Mouse (Mus musculus) G1E (cell line): ENCODE measurements around the gene Sox8. TPM values are rescaled to one million over a fixed set of nuclear protein-coding genes. Genes with fewer than 3 reads are reported as not detected.

Experiments
- ATAC-seq: 2 replicates; pipeline ENCODE4 v1.8.0; 2016; ENCODE audit warnings: mild to moderate bottlenecking; ENCODE audit not compliant: insufficient number of reproducible peaks, poor library complexity, low FRiP score, severe bottlenecking; ENCODE audit errors: extremely low read depth
- DNase-seq: peaks from one replicate; pipeline ENCODE4 v3.0.0; 2012; ENCODE audit warnings: low spot score
- H3K27me3 ChIP-seq: 2 replicates; pipeline ENCODE4 v1.6.1; 2012; ENCODE audit warnings: mild to moderate bottlenecking, low read length, inconsistent platforms; ENCODE audit not compliant: insufficient read depth
- H3K36me3 ChIP-seq: replicated peaks from 2 replicates; pipeline ENCODE3; 2012; ENCODE audit warnings: mild to moderate bottlenecking, inconsistent platforms
- H3K4me1 ChIP-seq: 2 replicates; pipeline ENCODE4 v1.6.1; 2012; ENCODE audit warnings: low read depth, low read length, inconsistent platforms, mixed read lengths; ENCODE audit not compliant: insufficient read depth
- H3K4me3 ChIP-seq: 2 replicates; pipeline ENCODE4 v1.5.1; 2012; ENCODE audit warnings: low read depth, mild to moderate bottlenecking, inconsistent platforms, low read length, moderate library complexity, mixed read lengths
- H3K9me3 ChIP-seq: replicated peaks from 2 replicates; pipeline ENCODE4 v1.6.1; 2012; ENCODE audit warnings: inconsistent platforms
- CTCF ChIP-seq: IDR thresholded peaks from 2 replicates; pipeline ENCODE4 v1.5.1; 2012; ENCODE audit warnings: low read depth, low read length, inconsistent platforms, mixed read lengths
- GATA1 ChIP-seq: IDR thresholded peaks from 2 replicates; pipeline ENCODE4 v1.6.1; 2012; ENCODE audit warnings: borderline replicate concordance, low read length, inconsistent platforms, mixed read lengths
- GATA2 ChIP-seq: IDR thresholded peaks from 2 replicates; pipeline ENCODE4 v1.6.1; 2012; ENCODE audit warnings: low read depth, low read length, inconsistent platforms, borderline replicate concordance
- POLR2AphosphoS5 ChIP-seq: IDR thresholded peaks from 2 replicates; pipeline ENCODE4 v1.6.1; 2012; ENCODE audit warnings: low read depth, low read length, inconsistent platforms; ENCODE audit not compliant: insufficient replicate concordance
- TAL1 ChIP-seq: conservative IDR thresholded peaks from 2 replicates; pipeline ENCODE4 v1.6.1; 2012; ENCODE audit warnings: low read depth, low read length, inconsistent platforms, mixed read lengths
- polyA plus RNA-seq: library from polyadenylated mRNA; stranded (reverse); fragments of >175 nt; gene quantifications from 2 replicates; pipeline ENCODE4 v1.2.3, GENCODE M21; 2012
- total RNA-seq, 2 experiments: library from RNA; stranded (forward) in 1 of 2; stranded (reverse) in 1 of 2; fragments of 200-1000 nt in 1 of 2; fragments of >200 nt in 1 of 2; fragmentation: Nextera tagmentation in 1 of 2; gene quantifications; 2 replicates each; pipeline ENCODE4 v1.2.3; 2014 to 2017

Gene Sox8
- total and polyA plus RNA-seq, 3 experiments = 0.11 TPM; not detected in 2

DNA sequence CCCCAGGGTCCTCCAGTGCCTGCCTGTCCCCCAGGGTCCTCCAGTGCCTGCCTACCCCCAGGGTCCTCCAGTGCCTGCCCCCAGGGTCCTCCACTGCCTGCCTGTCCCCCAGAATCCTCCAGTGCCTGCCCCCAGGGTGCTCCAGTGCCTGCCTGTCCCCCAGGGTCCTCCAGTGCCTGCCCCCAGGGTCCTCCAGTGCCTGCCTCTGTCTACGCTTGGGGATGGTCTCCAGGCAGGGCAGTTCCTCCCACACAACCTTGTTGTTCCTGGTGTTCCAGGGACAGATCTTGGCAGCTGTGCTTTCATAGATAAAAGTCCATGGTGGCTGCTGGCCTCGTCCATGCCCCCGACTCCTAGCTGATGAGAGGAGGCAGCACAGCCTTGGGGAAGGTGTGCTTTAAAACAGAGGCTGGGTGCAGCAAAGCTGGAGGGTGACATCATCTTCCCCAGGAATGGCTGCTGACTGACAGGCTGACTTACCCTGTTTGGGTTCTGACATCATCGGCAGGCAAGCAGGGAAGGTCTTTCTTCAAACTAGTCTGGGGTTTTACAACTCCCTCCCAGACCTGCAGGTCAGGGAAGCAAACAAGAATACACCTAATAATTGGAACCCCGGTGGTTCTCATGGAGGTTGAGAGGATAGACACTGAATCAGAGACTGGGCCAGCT lies 9.8 kb downstream of the Sox8 start:
- H3K9me3 ChIP-seq = no peaks in the 10 kb centered on the region

GRCm38 (mm10) chr17:25559634-25560033 lies 10.9 kb downstream of the Sox8 start:
- H3K36me3 ChIP-seq = no peaks in the 10 kb centered on the region
- DNase-seq (no peak), ATAC-seq (no peak)
- H3K4me3 ChIP-seq = no peak overlapping the region
- no peaks in the 10 kb centered on the region for H3K9me3 ChIP-seq
- peaks cover 45% of the 10 kb centered on the region for H3K27me3 ChIP-seq
- TF ChIP-seq TAL1 (no peak), GATA2 (no peak), GATA1 (no peak), CTCF (no peak), POLR2AphosphoS5 (no peak)
- H3K4me1 ChIP-seq = no peaks in the 10 kb centered on the region

More for the DNA sequence above, 9.8 kb downstream of the Sox8 start:
- Histone ChIP-seq H3K36me3 (no peaks in the 10 kb centered on the region), H3K27me3 (peaks cover 43% of the 10 kb centered on the region), H3K4me1 (no peaks in the 10 kb centered on the region), H3K4me3 (no peak overlapping the region)
- no peak for TF ChIP-seq CTCF
- TF ChIP-seq POLR2AphosphoS5 = no peak
- TF ChIP-seq GATA2 = no peak
- no peak for TF ChIP-seq GATA1
- no peak for TF ChIP-seq TAL1
- DNase-seq (no peak), ATAC-seq (no peak)

DNA sequence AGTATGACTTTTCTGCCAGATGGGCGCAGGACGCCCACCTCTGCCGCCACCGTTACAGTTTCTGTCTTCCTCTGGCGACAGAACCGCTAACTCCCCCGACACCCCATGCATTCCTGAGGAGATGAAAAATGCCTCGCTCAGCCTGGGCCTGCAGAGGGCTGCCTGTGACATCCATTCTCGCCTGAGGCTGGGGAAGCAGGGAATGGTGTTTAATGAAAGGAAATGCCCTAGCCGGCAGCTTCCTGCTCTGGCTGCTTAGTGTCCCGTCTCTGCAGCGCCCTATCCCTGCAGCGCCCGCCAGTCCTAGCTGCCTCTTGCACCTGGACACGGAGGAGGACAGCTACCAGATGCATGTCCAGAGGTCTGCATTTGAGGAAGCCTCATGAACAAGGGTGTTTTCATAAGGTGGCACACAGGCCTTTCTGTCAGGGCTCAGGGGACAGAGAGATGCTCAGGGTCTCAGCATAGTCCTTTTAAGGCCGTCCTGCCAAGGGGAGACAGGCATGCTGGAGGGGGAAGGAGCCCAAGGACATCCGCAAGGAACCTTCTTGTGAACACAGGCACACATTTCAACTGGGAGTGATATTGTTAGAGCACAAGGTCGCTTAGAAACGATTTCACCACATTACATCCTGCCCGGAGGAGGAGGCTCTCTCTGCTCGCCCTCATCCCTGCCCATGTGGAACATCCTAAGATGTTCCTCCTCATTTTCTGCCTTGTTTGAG lies 13.7 kb downstream of the Sox8 start:
- DNase-seq (no peak), ATAC-seq (no peak)
- H3K4me1 ChIP-seq = no peaks in the 10 kb centered on the region
- peaks cover 40% of the 10 kb centered on the region for H3K27me3 ChIP-seq
- TF ChIP-seq GATA2 (no peak), GATA1 (no peak), TAL1 (no peak), CTCF (no peak), POLR2AphosphoS5 (no peak)
- H3K9me3 ChIP-seq = no peaks in the 10 kb centered on the region
- no peak overlapping the region for H3K4me3 ChIP-seq
- H3K36me3 ChIP-seq = no peaks in the 10 kb centered on the region

GRCm38 (mm10) chr17:25555666-25556629 lies 14.5 kb downstream of the Sox8 start:
- DNase-seq = no peak
- no peaks in the 10 kb centered on the region for H3K4me1 ChIP-seq
- no peak for TF ChIP-seq CTCF
- no peak for TF ChIP-seq POLR2AphosphoS5
- no peak for TF ChIP-seq TAL1
- no peak for TF ChIP-seq GATA1
- TF ChIP-seq GATA2 = no peak
- H3K4me3 ChIP-seq = no peak overlapping the region
- ATAC-seq = no peak
- no peaks in the 10 kb centered on the region for H3K9me3 ChIP-seq
- peaks cover 43% of the 10 kb centered on the region for H3K27me3 ChIP-seq
- no peaks in the 10 kb centered on the region for H3K36me3 ChIP-seq

- Histone ChIP-seq H3K27me3 (peaks cover 38% of the 10 kb centered on the region), H3K4me3 (no peak overlapping the region), H3K4me1 (no peaks in the 10 kb centered on the region), H3K9me3 (no peaks in the 10 kb centered on the region), H3K36me3 (no peaks in the 10 kb centered on the region)
- DNase-seq = no peak
- no peak for TF ChIP-seq CTCF
- no peak for TF ChIP-seq GATA2
- no peak for TF ChIP-seq POLR2AphosphoS5
- TF ChIP-seq TAL1 = no peak
- TF ChIP-seq GATA1 = no peak
- no peak for ATAC-seq
These were observed 15.3 kb downstream of the Sox8 start for GRCm38 (mm10) chr17:25555159-25555558.

DNA sequence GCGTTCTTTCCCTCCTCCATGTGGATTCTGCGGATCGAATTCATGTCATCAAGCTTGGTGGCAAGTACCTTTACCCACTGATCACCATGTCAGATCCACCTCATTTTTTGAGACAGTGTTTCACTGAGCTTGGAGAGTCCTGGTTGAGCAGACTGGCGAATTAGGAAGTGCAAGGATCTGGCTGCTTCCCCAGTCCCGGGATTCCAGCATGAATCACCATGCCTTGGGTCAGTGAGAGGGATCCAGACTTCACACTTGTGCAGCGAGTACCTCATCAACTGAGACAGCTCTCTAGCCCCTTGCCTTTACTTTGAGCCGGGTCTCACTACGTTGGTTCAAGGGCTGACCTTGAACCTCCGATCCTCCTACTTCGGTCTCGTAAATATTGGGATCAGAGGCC lies 19.2 kb downstream of the Sox8 start:
- ATAC-seq = no peak
- Histone ChIP-seq H3K27me3 (peaks cover 40% of the 10 kb centered on the region), H3K4me1 (no peaks in the 10 kb centered on the region), H3K36me3 (no peaks in the 10 kb centered on the region), H3K4me3 (no peak overlapping the region), H3K9me3 (no peaks in the 10 kb centered on the region)
- no peak for TF ChIP-seq TAL1
- TF ChIP-seq CTCF = no peak
- no peak for TF ChIP-seq GATA1
- TF ChIP-seq GATA2 = no peak
- TF ChIP-seq POLR2AphosphoS5 = no peak
- no peak for DNase-seq
